Mouse (Mus musculus): ENCODE measurements at regions not wholly inside any gene's neighbourhood (a gene's known extent, or its start where the extent isn't known, plus 50 kb on each side); places are given as distances from the start of the nearest gene placed in this dataset.

GRCm38 (mm10) chr16:78135501-78135900, 165.8 kb upstream of the Cxadr start:
- TF ChIP-seq CTCF (IDR thresholded peaks at IDR 0.05; ENCODE audit: insufficient read depth, low read length), result no peak
- TF ChIP-seq POLR2A (IDR thresholded peaks at IDR 0.05; ENCODE audit: borderline replicate concordance, extremely low read depth, low read depth, low read length), result no peak

All from lung, adult 2 months (tissue).